ENCODE assay signal across 30 mouse cellular contexts in genomic region chr10:21553683-21554035, GRCm38 (mm10). TPM values are rescaled to one million over a fixed set of nuclear protein-coding genes. Genes with fewer than 3 reads are reported as not detected.
A peak's percentile ranks its signal among the peaks of the same experiment; 100 is the strongest.
DNase-seq lines count a peak whose midpoint lies in the region; ATAC-seq lines count a peak whose summit lies in the region.
"Had no signal": no experiment of that assay in that cellular context is flagged by ENCODE, and none has a peak within 500 bp of the region (broad histone marks: within the 10 kb centered on the region; RNA-seq: fewer than 3 reads in every experiment).

No protein-coding gene starts in this region.

- H3K4me2 ChIP-seq in limb, embryonic 12.5 days = no peak overlapping the region
- no peak overlapping the region for H3K4me2 ChIP-seq in intestine, embryonic 16.5 days (ENCODE audit: low read depth, low read length)
- no peak overlapping the region for H3K4me2 ChIP-seq in limb, embryonic 15.5 days
- H3K4me2 ChIP-seq: embryonic facial prominence, embryonic 15.5 days; heart, embryonic 11.5 days; heart, embryonic 15.5 days; hindbrain, embryonic 13.5 days had no signal

- peak; percentile 65; the same call in 1 of the 2 replicates for ATAC-seq in frontal cortex, adult (ENCODE audit: low TSS enrichment)
- peak; percentile 56; the same call in 1 of the 2 replicates for ATAC-seq in limb, embryonic 12.5 days (ENCODE audit: insufficient number of reproducible peaks, insufficient read depth, low FRiP score, low TSS enrichment, low read depth)
- ATAC-seq in intestine, embryonic 16.5 days = peak; percentile 44; the same call in 1 of the 2 replicates
- ATAC-seq in limb, embryonic 15.5 days (ENCODE audit: insufficient number of reproducible peaks, low FRiP score, low TSS enrichment, low read depth) = peak; percentile 40; the same call in 1 of the 2 replicates
- ATAC-seq in inflammation-experienced regulatory T-cells, adult 6 months = no peak
- ATAC-seq: forebrain, embryonic 14.5 days had no signal

- H3K36me3 ChIP-seq in limb, embryonic 12.5 days = no peaks in the 10 kb centered on the region
- H3K36me3 ChIP-seq in limb, embryonic 10.5 days = no peaks in the 10 kb centered on the region
- H3K36me3 ChIP-seq in intestine, embryonic 16.5 days (ENCODE audit: control insufficient read depth, insufficient read depth, low read length) = no peaks in the 10 kb centered on the region
- no peaks in the 10 kb centered on the region for H3K36me3 ChIP-seq in limb, embryonic 15.5 days
- H3K36me3 ChIP-seq: embryonic facial prominence, embryonic 15.5 days; forebrain, embryonic 10.5 days; G1E; heart, embryonic 15.5 days; hindbrain, embryonic 13.5 days had no signal

- no peak overlapping the region for H3K4me3 ChIP-seq in limb, embryonic 12.5 days (replicated peaks)
- no peak overlapping the region for H3K4me3 ChIP-seq in limb, embryonic 10.5 days
- no peak overlapping the region for H3K4me3 ChIP-seq in intestine, embryonic 16.5 days (ENCODE audit: low read length)
- no peak overlapping the region for H3K4me3 ChIP-seq in limb, embryonic 15.5 days
- H3K4me3 ChIP-seq: embryonic facial prominence, embryonic 15.5 days; erythroblast, embryonic 14.5 days; forebrain, embryonic 10.5 days; gastrocnemius, adult 2 months; heart, embryonic 15.5 days; hindbrain, embryonic 13.5 days had no signal

- no peaks in the 10 kb centered on the region for H3K9me3 ChIP-seq in limb, embryonic 12.5 days
- no peaks in the 10 kb centered on the region for H3K9me3 ChIP-seq in limb, embryonic 10.5 days (replicated peaks)
- no peaks in the 10 kb centered on the region for H3K9me3 ChIP-seq in intestine, embryonic 16.5 days (ENCODE audit: control insufficient read depth, low read length)
- H3K9me3 ChIP-seq in limb, embryonic 15.5 days = no peaks in the 10 kb centered on the region
- H3K9me3 ChIP-seq: embryonic facial prominence, embryonic 15.5 days; forebrain, embryonic 10.5 days; G1E; heart, embryonic 15.5 days; hindbrain, embryonic 13.5 days had no signal

- no peak overlapping the region for H3K9ac ChIP-seq in limb, embryonic 12.5 days (replicated peaks)
- no peak overlapping the region for H3K9ac ChIP-seq in intestine, embryonic 16.5 days (ENCODE audit: low read depth, low read length)
- no peak overlapping the region for H3K9ac ChIP-seq in limb, embryonic 15.5 days
- H3K9ac ChIP-seq: embryonic facial prominence, embryonic 15.5 days; heart, embryonic 15.5 days; hindbrain, embryonic 13.5 days had no signal

- no peaks in the 10 kb centered on the region for H3K27me3 ChIP-seq in limb, embryonic 12.5 days
- no peaks in the 10 kb centered on the region for H3K27me3 ChIP-seq in limb, embryonic 10.5 days (ENCODE audit: low read depth, poor library complexity, severe bottlenecking)
- H3K27me3 ChIP-seq in intestine, embryonic 16.5 days (replicated peaks; ENCODE audit: control insufficient read depth, insufficient read depth, low read length) = no peaks in the 10 kb centered on the region
- no peaks in the 10 kb centered on the region for H3K27me3 ChIP-seq in limb, embryonic 15.5 days
- H3K27me3 ChIP-seq: embryonic facial prominence, embryonic 15.5 days; heart, embryonic 15.5 days; hindbrain, embryonic 13.5 days had no signal

- no peak for DNase-seq in frontal cortex, adult 2 months (ENCODE audit: extremely low spot score in 1 of 2, low spot score in 1 of 2)
- DNase-seq in limb, embryonic 10.5 days (ENCODE audit: low spot score) = no peak
- no peak for DNase-seq in urinary bladder, postnatal 4 days (ENCODE audit: low spot score in 2 of 2)
- DNase-seq: adrenal gland, adult 8-10 months; adrenal gland, postnatal 36 days; B cell, adult 2 months; cerebellum, adult 11 months; cerebellum, adult 8-10 months; cerebellum, postnatal 14 days; embryo, embryonic 11 days; gastrocnemius, adult 2 months; gastrocnemius, postnatal 36 days; heart, adult 18-20 months; heart, postnatal 14 days had no signal

- H3K4me1 ChIP-seq in limb, embryonic 12.5 days (replicated peaks) = peaks cover 34% of the 10 kb centered on the region
- peaks cover 11% of the 10 kb centered on the region for H3K4me1 ChIP-seq in limb, embryonic 10.5 days
- no peaks in the 10 kb centered on the region for H3K4me1 ChIP-seq in intestine, embryonic 16.5 days (ENCODE audit: control insufficient read depth, insufficient read depth, low read length)
- H3K4me1 ChIP-seq in limb, embryonic 15.5 days = peaks cover 8% of the 10 kb centered on the region; the same call in 1 of the 2 replicates
- H3K4me1 ChIP-seq: embryonic facial prominence, embryonic 15.5 days; hindbrain, embryonic 13.5 days had no signal

- WGBS in limb, embryonic 12.5 days = 75% methylated on average over 4 of the region's 4 CpGs
- 93% methylated on average over 4 of the region's 4 CpGs for WGBS in limb, embryonic 10.5 days
- 87% methylated on average over 4 of the region's 4 CpGs for WGBS in intestine, embryonic 16.5 days
- WGBS in limb, embryonic 15.5 days = 45% methylated on average over 4 of the region's 4 CpGs

- peak overlapping the region; percentile 72 for H3K27ac ChIP-seq in limb, embryonic 12.5 days
- H3K27ac ChIP-seq in limb, embryonic 10.5 days = no peak overlapping the region
- no peak overlapping the region for H3K27ac ChIP-seq in intestine, embryonic 16.5 days (ENCODE audit: low read length)
- H3K27ac ChIP-seq in limb, embryonic 15.5 days = no peak overlapping the region
- H3K27ac ChIP-seq: embryonic facial prominence, embryonic 15.5 days; forebrain, embryonic 10.5 days; gastrocnemius, adult 2 months; heart, embryonic 15.5 days; hindbrain, embryonic 13.5 days had no signal

RNA-seq across cellular contexts. Expression of gene 1700020N01Rik, which starts 39.3 kb away (rescaled TPM):
- 0.16 TPM in 1 of 2 replicates, not detected in the other for polyA plus RNA-seq in frontal cortex, adult 2 months (2012; rRNA removed)
- not detected in 2 replicates for polyA plus RNA-seq in limb, embryonic 12.5 days (2016; fragmentation: Nextera tagmentation; extraction: Ambion mirVana)
- not detected in 2 replicates for polyA plus RNA-seq in limb, embryonic 10.5 days (2016; fragmentation: Nextera tagmentation; extraction: Ambion mirVana)
- polyA plus RNA-seq in intestine, embryonic 16.5 days (2015; fragmentation: Nextera tagmentation; extraction: Ambion mirVana) = 0.21 TPM in 1 of 2 replicates, not detected in the other
- polyA plus RNA-seq in limb, embryonic 15.5 days (2015; fragmentation: Nextera tagmentation; extraction: Ambion mirVana) = not detected in 2 replicates
- not detected for polyA plus RNA-seq in inflammation-experienced regulatory T-cells, adult 6 months (2017; shearing (Covaris generic))
- polyA plus RNA-seq: brain, embryonic 14.5 days; CD4-positive, CD25-positive, alpha-beta regulatory T cell, adult 4 months; embryonic facial prominence, embryonic 11.5 days; embryonic facial prominence, embryonic 15.5 days; erythroblast, embryonic 14.5 days; forebrain, embryonic 10.5 days; forebrain, embryonic 14.5 days; G1E; heart, embryonic 15.5 days; hindbrain, embryonic 13.5 days had no signal
